Mouse (Mus musculus) inflammation-experienced regulatory T-cells, adult 6 months (primary cell): ENCODE results near the gene Mier1. TPM values are rescaled to one million over a fixed set of nuclear protein-coding genes. Genes with fewer than 3 reads are reported as not detected.
"Not testable (repeated sequence)": the region's sequence is repeated elsewhere in the genome, so short reads cannot be mapped to it uniquely, and the experiment has no call there.

Source experiments
- ATAC-seq: one replicate; pipeline ENCODE4 v1.8.0; 2017
- polyA plus RNA-seq, 3 experiments: library from polyadenylated mRNA; unstranded; fragments of 100-300 nt; shearing (Covaris generic); gene quantifications; one replicate each; pipeline ENCODE4 v1.2.1; 2017

Mier1 gene
- polyA plus RNA-seq, 3 experiments from 2014 or later = 67.5 to 88.1 (median 83.0) TPM

GRCm38 (mm10) chr4:103166198-103166597 is 52.0 kb downstream of the Mier1 start:
- not testable (repeated sequence) for ATAC-seq

- ATAC-seq = no peak
Measured at GRCm38 (mm10) chr4:103171256-103171655, 57.1 kb downstream of the Mier1 start.

- ATAC-seq = no peak
Measured at GRCm38 (mm10) chr4:103173507-103173906, 59.3 kb downstream of the Mier1 start.

GRCm38 (mm10) chr4:103174001-103174400 is 59.8 kb downstream of the Mier1 start:
- no peak for ATAC-seq

- no peak for ATAC-seq
Measured at GRCm38 (mm10) chr4:103177681-103178080, 63.5 kb downstream of the Mier1 start.

GRCm38 (mm10) chr4:103178635-103179318 is 64.6 kb downstream of the Mier1 start:
- no peak for ATAC-seq

GRCm38 (mm10) chr4:103179581-103179980 is 65.4 kb downstream of the Mier1 start:
- no peak for ATAC-seq

- ATAC-seq = no peak
Measured at GRCm38 (mm10) chr4:103180300-103180888, 66.2 kb downstream of the Mier1 start.

- no peak for ATAC-seq
Measured at GRCm38 (mm10) chr4:103188786-103189640, 74.8 kb downstream of the Mier1 start.

GRCm38 (mm10) chr4:103192421-103192820 is 78.2 kb downstream of the Mier1 start:
- no peak for ATAC-seq

- no peak for ATAC-seq
Measured at GRCm38 (mm10) chr4:103197401-103197800, 83.2 kb downstream of the Mier1 start.

GRCm38 (mm10) chr4:103199086-103199485 is 84.9 kb downstream of the Mier1 start:
- ATAC-seq = no peak

- no peak for ATAC-seq
Measured at GRCm38 (mm10) chr4:103200046-103200445, 85.9 kb downstream of the Mier1 start.

GRCm38 (mm10) chr4:103203646-103204045 is 89.5 kb downstream of the Mier1 start:
- no peak for ATAC-seq

GRCm38 (mm10) chr4:103208553-103208952 is 94.4 kb downstream of the Mier1 start:
- no peak for ATAC-seq

- peak; percentile 36 for ATAC-seq
Measured at GRCm38 (mm10) chr4:103213859-103214497, 99.8 kb downstream of the Mier1 start.

GRCm38 (mm10) chr4:103214498-103214924 is 100.3 kb downstream of the Mier1 start:
- peak; percentile 76 for ATAC-seq

Other genes starting within 250 kb of the Mier1 start
- under 1 TPM in 1 of 3 experiments, not detected in 2; 0.58 TPM for gene Tctex1d1, start 135.8 kb upstream of the Mier1 start, polyA plus RNA-seq
- gene Insl5, start 87.5 kb upstream of the Mier1 start, polyA plus RNA-seq = not detected
- gene Wdr78, start 165 bp downstream of the Mier1 start, polyA plus RNA-seq = 1 to 10 TPM; 1.2 to 2.1 (median 1.4) TPM
- gene Slc35d1, start 100.8 kb downstream of the Mier1 start, polyA plus RNA-seq = 10 to 100 TPM; 21.1 to 24.4 (median 24.2) TPM
- not detected for gene 4921539E11Rik, start 176.5 kb downstream of the Mier1 start, polyA plus RNA-seq
- gene Oma1, start 199.4 kb downstream of the Mier1 start, polyA plus RNA-seq = 10 to 100 TPM; 21.6 to 35.0 (median 28.3) TPM